Mouse (Mus musculus) ZHBTc4 (cell line): Measurements from ENCODE around the gene Mpzl1.
A peak's percentile ranks its signal among the peaks of the same experiment; 100 is the strongest.

ENCODE experiments used
- DNase-seq: peaks from one replicate; pipeline ENCODE4 v3.0.0-alpha.2; 2011; ENCODE audit warnings: low read depth, low spot score

Gene Mpzl1

GRCm38 (mm10) chr1:165655482-165655881 is 21.1 kb upstream of the Mpzl1 start:
- DNase-seq, result no peak

GRCm38 (mm10) chr1:165655022-165655421 is 20.7 kb upstream of the Mpzl1 start:
- peak; percentile 59 for DNase-seq

- peak; percentile 81 for DNase-seq
Observed at GRCm38 (mm10) chr1:165653126-165653885, 19.0 kb upstream of the Mpzl1 start.

- peak; percentile 66 for DNase-seq
Observed at GRCm38 (mm10) chr1:165652507-165652906, 18.2 kb upstream of the Mpzl1 start.

- no peak for DNase-seq
Observed at GRCm38 (mm10) chr1:165651158-165651557, 16.8 kb upstream of the Mpzl1 start.

- DNase-seq, result peak; percentile 34
Observed at GRCm38 (mm10) chr1:165645102-165645501, 10.8 kb upstream of the Mpzl1 start.

GRCm38 (mm10) chr1:165643735-165644134 is 9.4 kb upstream of the Mpzl1 start:
- DNase-seq, result no peak

GRCm38 (mm10) chr1:165642780-165643311 is 8.5 kb upstream of the Mpzl1 start:
- DNase-seq, result no peak

- DNase-seq, result peak; percentile 88
Observed at GRCm38 (mm10) chr1:165641786-165642771, 7.7 kb upstream of the Mpzl1 start.

- peak; percentile 80 for DNase-seq
Observed at GRCm38 (mm10) chr1:165641271-165641771, 7.0 kb upstream of the Mpzl1 start.

GRCm38 (mm10) chr1:165636289-165636688 is 2.0 kb upstream of the Mpzl1 start:
- no peak for DNase-seq

GRCm38 (mm10) chr1:165635055-165635897 is 938 bp upstream of the Mpzl1 start:
- DNase-seq, result no peak

GRCm38 (mm10) chr1:165633345-165633744 is 993 bp downstream of the Mpzl1 start:
- DNase-seq, result no peak

- DNase-seq, result no peak
Observed at GRCm38 (mm10) chr1:165631136-165631535, 3.2 kb downstream of the Mpzl1 start.

- no peak for DNase-seq
Observed at GRCm38 (mm10) chr1:165629975-165630374, 4.4 kb downstream of the Mpzl1 start.

- DNase-seq, result no peak
Observed at GRCm38 (mm10) chr1:165628603-165629002, 5.7 kb downstream of the Mpzl1 start.

- no peak for DNase-seq
Observed at GRCm38 (mm10) chr1:165625896-165626295, 8.4 kb downstream of the Mpzl1 start.

- no peak for DNase-seq
Observed at GRCm38 (mm10) chr1:165625058-165625457, 9.3 kb downstream of the Mpzl1 start.

GRCm38 (mm10) chr1:165618201-165618624 is 16.1 kb downstream of the Mpzl1 start:
- peak; percentile 77 for DNase-seq

GRCm38 (mm10) chr1:165617166-165617891 is 17.0 kb downstream of the Mpzl1 start:
- peak; percentile 46 for DNase-seq
